Mouse (Mus musculus) c-Kit-positive CD71-positive TER-119-positive erythroid progenitor cells, embryonic 14.5 days (primary cell): ENCODE data around the gene Rgmb.

Source experiments
- DNase-seq: peaks from one replicate; pipeline ENCODE4 v3.0.0-alpha.2; 2013; ENCODE audit warnings: low spot score

Rgmb gene

GRCm38 (mm10) chr17:15822376-15822775 lies 8.5 kb downstream of the Rgmb start:
- no peak for DNase-seq

GRCm38 (mm10) chr17:15821706-15822105 lies 9.1 kb downstream of the Rgmb start:
- no peak for DNase-seq

GRCm38 (mm10) chr17:15820761-15821160 lies 10.1 kb downstream of the Rgmb start:
- no peak for DNase-seq

GRCm38 (mm10) chr17:15820146-15820545 lies 10.7 kb downstream of the Rgmb start:
- DNase-seq, result no peak

GRCm38 (mm10) chr17:15818372-15818771 lies 12.5 kb downstream of the Rgmb start:
- no peak for DNase-seq

- DNase-seq, result no peak
Observed at GRCm38 (mm10) chr17:15817634-15818033, 13.2 kb downstream of the Rgmb start.

GRCm38 (mm10) chr17:15817096-15817450 lies 13.8 kb downstream of the Rgmb start:
- no peak for DNase-seq

GRCm38 (mm10) chr17:15816379-15817095 lies 14.3 kb downstream of the Rgmb start:
- no peak for DNase-seq

- no peak for DNase-seq
Observed at GRCm38 (mm10) chr17:15815312-15816018, 15.4 kb downstream of the Rgmb start.

- DNase-seq, result no peak
Observed at GRCm38 (mm10) chr17:15813658-15814212, 17.1 kb downstream of the Rgmb start.

GRCm38 (mm10) chr17:15812136-15812778 lies 18.6 kb downstream of the Rgmb start:
- no peak for DNase-seq

- no peak for DNase-seq
Observed at GRCm38 (mm10) chr17:15809949-15810348, 20.9 kb downstream of the Rgmb start.

GRCm38 (mm10) chr17:15808468-15809374 lies 22.1 kb downstream of the Rgmb start:
- no peak for DNase-seq

- DNase-seq, result no peak
Observed at GRCm38 (mm10) chr17:15808015-15808414, 22.8 kb downstream of the Rgmb start.

- DNase-seq, result no peak
Observed at GRCm38 (mm10) chr17:15807295-15807984, 23.4 kb downstream of the Rgmb start.

- no peak for DNase-seq
Observed at GRCm38 (mm10) chr17:15804008-15804812, 26.6 kb downstream of the Rgmb start.

GRCm38 (mm10) chr17:15799195-15799793 lies 31.5 kb downstream of the Rgmb start:
- DNase-seq, result no peak

GRCm38 (mm10) chr17:15790716-15791115 lies 40.1 kb downstream of the Rgmb start:
- DNase-seq, result no peak

GRCm38 (mm10) chr17:15787036-15787435 lies 43.8 kb downstream of the Rgmb start:
- DNase-seq, result peak; percentile 33

- peak; percentile 12 for DNase-seq
Observed at GRCm38 (mm10) chr17:15777979-15778378, 52.9 kb downstream of the Rgmb start.
